Mouse (Mus musculus) megakaryocyte-erythroid progenitor cell, adult 5-6 weeks (primary cell): ENCODE results near the gene Stk39. TPM values are rescaled to one million over a fixed set of nuclear protein-coding genes. Genes with fewer than 3 reads are reported as not detected.
"Not testable (repeated sequence)": the region's sequence is repeated elsewhere in the genome, so short reads cannot be mapped to it uniquely, and the experiment has no call there.

Experiments
- ATAC-seq: replicated peaks from 2 replicates; pipeline ENCODE4 v1.8.0; 2016; ENCODE audit warnings: mild to moderate bottlenecking, inconsistent platforms; ENCODE audit not compliant: severe bottlenecking, poor library complexity, low FRiP score, low TSS enrichment
- total RNA-seq, 2 experiments: library from RNA; stranded (forward) in 1 of 2; stranded (reverse) in 1 of 2; fragments of 200-1000, 215-1000 nt in 1 of 2; fragments of >200 nt in 1 of 2; fragmentation: Nextera tagmentation in 1 of 2; gene quantifications; 2 replicates each; pipeline ENCODE4 v1.2.3; 2014 to 2017

The Stk39 gene
- total RNA-seq, 2 experiments from 2014 or later = 1.3 to 2.1 TPM

DNA sequence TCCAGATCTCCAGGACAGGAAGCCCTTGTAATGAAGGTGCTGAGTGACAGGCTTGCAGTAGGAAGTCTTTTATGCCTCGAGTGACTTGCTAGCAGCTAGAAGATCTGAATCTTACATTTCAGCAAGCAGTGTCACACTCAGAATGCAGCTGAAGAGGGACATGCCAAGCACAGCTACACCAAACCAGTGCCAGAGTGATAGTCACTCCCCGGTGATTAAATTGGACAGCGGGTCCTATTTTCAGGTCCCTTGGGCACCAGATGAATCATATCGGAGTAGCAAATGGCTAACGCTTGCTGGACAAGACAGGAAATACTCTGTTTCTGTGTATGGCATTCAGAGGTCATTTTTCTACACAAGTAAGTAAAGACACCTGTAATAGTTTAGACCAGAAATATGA, 207.2 kb downstream of the Stk39 start:
- no peak for ATAC-seq

- ATAC-seq = no peak
These were observed 211.2 kb downstream of the Stk39 start for GRCm38 (mm10) chr2:68260911-68261310.

DNA sequence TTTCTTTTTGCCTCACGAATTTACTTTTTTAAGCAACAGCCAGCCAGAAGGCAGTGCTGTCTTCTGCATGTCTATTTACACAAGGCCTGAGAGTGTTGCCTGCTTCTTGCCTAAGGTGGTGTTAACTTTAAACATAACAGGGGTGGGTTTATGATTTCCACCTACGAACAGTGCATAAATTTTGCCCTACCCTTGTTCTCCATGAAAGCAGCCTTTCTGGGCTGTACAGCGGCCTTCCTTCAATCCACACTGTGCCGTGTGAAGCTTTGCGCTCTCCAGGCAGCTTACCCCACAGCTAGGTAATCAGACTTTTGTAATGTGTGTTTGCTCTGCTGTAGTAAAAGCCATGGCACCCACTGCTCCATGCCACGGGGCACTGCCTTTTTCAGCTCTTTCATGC, 214.5 kb downstream of the Stk39 start:
- ATAC-seq = no peak

GRCm38 (mm10) chr2:68256472-68256871, 215.6 kb downstream of the Stk39 start:
- ATAC-seq = no peak

DNA sequence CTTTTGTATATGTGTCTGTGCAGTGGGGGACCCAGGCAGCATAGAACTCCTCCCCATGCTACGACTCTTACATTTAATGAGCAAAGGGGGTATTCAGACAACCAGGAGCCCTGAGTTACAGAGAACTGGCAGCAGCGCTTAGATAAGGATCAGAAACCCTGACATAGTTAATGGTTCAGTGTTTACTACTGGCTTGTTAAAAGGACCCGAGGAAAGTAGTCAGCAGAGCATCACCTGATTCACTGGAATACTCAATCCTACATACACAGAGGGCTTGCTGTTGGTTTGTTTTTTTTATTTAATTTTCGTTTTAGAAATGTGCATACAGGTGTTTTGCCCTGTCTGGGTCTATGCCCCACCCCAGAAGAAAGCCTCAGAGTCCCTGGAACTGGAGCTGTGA, 217.3 kb downstream of the Stk39 start:
- no peak for ATAC-seq

DNA sequence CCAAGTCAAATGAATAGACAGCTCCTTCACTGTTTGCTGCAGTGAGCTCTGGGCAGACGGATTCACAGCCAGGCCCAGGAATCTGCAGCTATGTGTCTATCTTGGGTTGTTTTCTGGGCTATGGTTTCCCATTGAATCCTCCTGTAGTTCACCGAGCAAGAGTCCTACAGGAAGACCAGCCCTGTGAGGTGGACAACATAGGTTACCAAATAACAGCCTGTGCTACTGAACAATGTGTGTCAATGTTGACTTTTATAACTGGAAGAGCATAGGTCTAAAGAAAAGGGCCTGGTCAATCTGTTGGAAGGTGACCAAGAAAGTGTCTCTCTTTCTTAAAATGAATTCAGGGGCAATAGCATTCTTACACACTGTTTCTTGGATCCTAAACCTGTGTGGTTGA, 218.8 kb downstream of the Stk39 start:
- no peak for ATAC-seq

- no peak for ATAC-seq
These were observed 219.9 kb downstream of the Stk39 start for GRCm38 (mm10) chr2:68252048-68252758.

GRCm38 (mm10) chr2:68250897-68251296, 221.2 kb downstream of the Stk39 start:
- no peak for ATAC-seq

DNA sequence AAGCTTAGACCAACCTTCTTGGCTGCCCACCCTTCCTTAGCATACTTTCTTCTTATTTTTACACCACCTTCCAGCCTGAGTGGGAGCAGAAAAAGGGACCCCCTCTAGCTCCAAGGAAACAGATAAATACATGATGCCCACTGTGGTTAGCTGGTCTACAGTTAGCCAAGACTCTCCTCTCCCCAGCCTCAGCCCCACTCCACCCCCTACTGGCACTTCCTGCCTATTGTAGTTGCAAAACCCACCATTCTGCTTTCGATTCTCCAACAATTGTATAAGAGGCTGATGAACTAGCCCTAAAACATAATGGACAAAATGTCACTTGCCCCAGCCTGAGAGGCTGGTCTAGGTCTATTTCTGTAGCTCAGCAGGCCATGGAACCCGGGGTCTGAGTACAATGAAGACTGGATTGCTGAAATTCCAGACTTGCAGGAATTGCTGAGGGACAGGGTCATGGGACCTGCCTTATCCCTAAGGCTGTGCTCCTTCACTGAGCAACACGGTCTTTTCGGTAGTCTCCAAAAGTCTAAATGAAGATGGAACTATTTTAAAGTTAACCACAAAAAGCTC, 222.1 kb downstream of the Stk39 start:
- ATAC-seq = no peak

GRCm38 (mm10) chr2:68246284-68246683, 225.8 kb downstream of the Stk39 start:
- no peak for ATAC-seq

- no peak for ATAC-seq
These were observed 227.5 kb downstream of the Stk39 start for GRCm38 (mm10) chr2:68244556-68244955.

DNA sequence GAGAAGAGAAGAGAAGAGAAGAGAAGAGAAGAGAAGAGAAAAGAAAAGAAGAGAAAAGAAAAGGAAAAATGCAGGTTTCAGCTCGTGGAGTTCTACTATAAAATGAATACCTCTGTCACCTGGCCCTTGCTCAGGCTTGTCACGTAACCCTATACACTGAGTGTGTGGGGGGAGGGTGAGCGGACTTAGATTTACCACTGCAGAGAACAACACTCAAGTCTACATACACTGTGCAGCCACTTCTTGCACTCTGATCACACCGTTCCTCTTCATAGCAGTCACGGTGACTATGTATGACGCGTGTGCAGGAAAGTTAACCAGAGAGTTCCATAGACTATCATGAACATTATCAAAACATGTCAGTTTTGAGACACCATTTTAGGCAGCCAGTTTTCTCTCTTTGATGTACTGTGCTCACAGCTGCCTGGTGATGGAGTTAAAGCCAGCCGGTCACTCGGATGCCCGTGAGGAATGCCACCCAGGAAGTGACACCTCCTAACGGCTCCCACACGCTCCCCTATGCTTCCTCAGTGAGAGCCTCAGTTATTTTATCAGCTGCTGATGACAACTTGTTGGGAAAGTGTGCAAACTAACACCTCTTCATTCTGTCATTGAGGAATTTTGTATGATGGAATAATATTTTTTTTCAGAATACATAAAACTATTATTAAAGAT, 228.1 kb downstream of the Stk39 start:
- ATAC-seq = no peak

DNA sequence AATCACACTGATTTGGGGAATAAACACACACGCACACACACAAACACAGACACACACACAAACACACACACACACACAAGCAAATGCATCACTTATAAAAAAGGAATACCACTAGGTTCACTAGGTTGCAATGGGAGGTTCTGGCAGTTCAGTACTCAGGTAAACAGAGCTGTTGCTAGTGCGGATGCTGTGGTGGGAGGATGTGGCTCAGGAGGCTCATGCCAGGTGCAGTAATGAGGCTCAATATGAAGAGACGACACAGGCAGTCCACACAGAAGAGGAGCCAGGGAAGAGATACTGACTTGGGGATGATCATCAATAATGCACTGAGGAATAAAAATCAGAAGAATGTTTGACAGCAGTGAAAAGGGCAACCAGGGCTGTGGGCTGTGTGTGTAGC, 228.8 kb downstream of the Stk39 start:
- no peak for ATAC-seq

DNA sequence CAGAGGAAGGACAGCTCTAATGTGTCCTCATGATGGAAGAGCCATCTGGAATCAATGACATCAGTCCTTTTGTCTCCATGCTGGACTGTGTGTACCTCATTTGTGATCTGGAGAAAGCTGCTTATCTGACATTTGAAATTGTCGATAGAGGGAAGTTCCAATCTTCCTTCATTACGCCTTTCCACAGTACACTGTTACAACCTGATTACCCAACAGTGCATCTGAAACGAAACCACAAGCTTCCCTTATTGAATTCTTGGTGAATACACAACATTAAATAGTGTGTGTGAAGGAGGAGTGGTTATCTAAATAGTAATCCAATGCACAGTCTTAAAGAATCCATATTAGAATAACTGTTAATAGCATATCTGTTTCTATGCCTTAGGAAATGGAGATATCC, 230.0 kb downstream of the Stk39 start:
- no peak for ATAC-seq

DNA sequence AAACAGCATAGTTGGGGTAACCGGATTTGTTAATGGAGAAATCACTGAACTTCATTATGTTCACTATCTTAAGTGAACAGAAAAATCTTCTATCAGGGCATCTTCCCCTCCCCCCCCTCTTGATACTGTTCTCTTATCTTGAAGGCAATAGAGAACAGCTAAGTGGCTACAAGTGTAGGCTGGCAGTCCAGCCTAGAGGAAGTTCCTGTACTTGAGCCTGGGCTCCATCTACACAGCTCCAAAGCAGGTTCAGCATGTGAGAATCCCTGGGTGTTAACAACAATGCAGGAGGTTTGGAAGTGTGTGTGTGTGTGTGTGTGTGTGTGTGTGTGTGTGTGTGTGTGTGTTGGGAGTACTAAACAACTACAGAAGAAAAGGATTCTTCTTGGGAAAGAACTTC, 230.4 kb downstream of the Stk39 start:
- no peak for ATAC-seq

- ATAC-seq = not testable (repeated sequence)
These were observed 232.7 kb downstream of the Stk39 start for GRCm38 (mm10) chr2:68239415-68239814.

GRCm38 (mm10) chr2:68232929-68233328, 239.1 kb downstream of the Stk39 start:
- ATAC-seq = no peak

DNA sequence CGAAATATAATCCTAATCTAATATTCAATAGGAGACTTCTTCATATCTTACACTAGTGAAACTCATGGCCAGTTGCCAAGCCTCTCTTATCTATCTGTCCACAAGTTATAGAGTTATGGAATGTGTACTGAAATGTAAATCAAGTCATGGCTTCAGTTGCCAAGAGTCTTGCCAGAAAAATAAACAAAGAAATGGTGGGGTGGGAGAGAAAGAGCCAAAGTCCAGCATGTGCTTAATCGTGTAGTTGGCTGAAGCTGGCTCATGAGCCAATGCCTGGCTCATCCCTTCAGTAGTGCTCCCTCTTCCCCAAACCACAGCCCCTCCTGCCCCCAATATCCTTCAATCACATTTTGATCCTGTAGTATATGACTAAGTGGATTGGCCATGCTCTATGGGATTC, 242.2 kb downstream of the Stk39 start:
- ATAC-seq = no peak

DNA sequence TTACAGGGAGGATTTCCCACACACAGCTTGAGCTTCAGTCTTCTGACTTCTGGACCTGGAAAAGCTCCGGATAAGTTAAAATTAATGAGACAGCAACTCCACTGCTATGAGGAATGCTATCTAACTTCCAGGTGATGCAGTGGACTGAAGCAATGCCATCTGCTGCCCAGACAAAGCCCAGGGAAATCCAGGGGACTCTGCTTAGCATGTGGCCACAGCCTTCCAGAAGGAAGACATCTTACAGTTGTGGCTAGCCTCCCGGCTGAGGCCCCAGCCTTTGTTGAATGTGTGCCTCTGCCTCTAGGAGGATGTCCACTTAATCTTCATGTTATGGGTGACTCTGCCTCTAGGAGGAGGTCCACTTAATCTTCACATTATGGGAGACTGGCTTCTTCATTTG, 243.0 kb downstream of the Stk39 start:
- ATAC-seq = no peak

DNA sequence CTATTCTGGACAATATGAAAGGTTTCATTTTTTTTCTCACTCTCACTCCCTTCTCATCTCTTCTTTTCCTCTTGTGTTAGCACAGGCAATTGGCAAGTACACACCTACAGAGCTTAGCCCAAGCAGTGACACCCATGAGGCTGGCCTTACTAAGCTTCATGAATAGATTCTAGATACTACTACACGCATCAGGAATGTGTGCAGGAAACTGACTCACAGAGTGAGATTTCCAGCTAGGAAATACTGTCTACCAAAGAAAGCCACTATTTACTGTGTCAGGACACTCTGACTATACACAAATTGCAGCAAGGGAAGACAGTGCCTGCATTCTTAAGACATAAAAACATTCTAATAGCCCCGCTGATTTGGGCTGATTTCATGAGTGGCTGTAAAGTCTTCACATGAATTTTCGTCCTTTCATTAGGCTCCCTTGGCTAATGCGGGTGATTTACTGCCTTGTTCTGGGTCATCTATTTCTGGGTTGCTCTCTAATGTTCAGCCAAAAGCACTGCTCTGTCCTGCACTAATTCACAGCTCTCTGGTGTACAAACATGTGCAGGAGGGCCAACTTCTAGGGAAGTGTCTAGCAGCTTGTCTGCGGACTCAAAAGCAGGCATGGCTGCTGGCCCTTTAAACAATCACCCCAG, 249.7 kb downstream of the Stk39 start:
- no peak for ATAC-seq

- no peak for ATAC-seq
These were observed 250.8 kb downstream of the Stk39 start for GRCm38 (mm10) chr2:68221226-68221625.
